ENCODE assay signal across 14 mouse cellular contexts in genomic region chr1:39313352-39314245, GRCm38 (mm10). TPM values are rescaled to one million over a fixed set of nuclear protein-coding genes. Genes with fewer than 3 reads are reported as not detected.
A peak's percentile ranks its signal among the peaks of the same experiment; 100 is the strongest.
DNase-seq lines count a peak whose midpoint lies in the region; ATAC-seq and TF ChIP-seq lines count a peak whose summit lies in the region.
"Had no signal": no experiment of that assay in that cellular context is flagged by ENCODE, and none has a peak within 500 bp of the region (broad histone marks: within the 10 kb centered on the region; RNA-seq: fewer than 3 reads in every experiment).

No protein-coding gene starts in this region.

- H3K4me1 ChIP-seq in lung, postnatal 0 days (ENCODE audit: insufficient read depth, low read depth, low read length): peaks cover 16% of the 10 kb centered on the region; the same call in 1 of the 2 replicates
- H3K4me1 ChIP-seq in thymus, adult 2 months (replicated peaks; ENCODE audit: control insufficient read depth, insufficient read depth, low read length): no peaks in the 10 kb centered on the region
- H3K4me1 ChIP-seq in stomach, postnatal 0 days (replicated peaks; ENCODE audit: control insufficient read depth, insufficient read depth): peaks cover 2% of the 10 kb centered on the region; the same call in 1 of the 2 replicates

- no peaks in the 10 kb centered on the region for H3K27me3 ChIP-seq in lung, postnatal 0 days (replicated peaks; ENCODE audit: insufficient read depth, low read length)
- H3K27me3 ChIP-seq in thymus, adult 2 months (ENCODE audit: control insufficient read depth, insufficient read depth, low read length): no peaks in the 10 kb centered on the region
- no peaks in the 10 kb centered on the region for H3K27me3 ChIP-seq in stomach, postnatal 0 days (ENCODE audit: control insufficient read depth, insufficient read depth, low read length)
- H3K27me3 ChIP-seq: heart, embryonic 15.5 days; hindbrain, embryonic 13.5 days had no signal

- no peaks in the 10 kb centered on the region for H3K36me3 ChIP-seq in lung, postnatal 0 days (ENCODE audit: insufficient read depth, low read length)
- no peaks in the 10 kb centered on the region for H3K36me3 ChIP-seq in thymus, adult 2 months (ENCODE audit: control insufficient read depth, insufficient read depth, low read length)
- H3K36me3 ChIP-seq in stomach, postnatal 0 days (ENCODE audit: control insufficient read depth, insufficient read depth, low read length): no peaks in the 10 kb centered on the region
- H3K36me3 ChIP-seq: G1E; heart, embryonic 15.5 days; hindbrain, embryonic 13.5 days had no signal

- no peak; the same call in 1 of the 2 replicates for TF ChIP-seq EP300 in lung, postnatal 0 days (IDR thresholded peaks at IDR 0.05)
- TF ChIP-seq EP300 in stomach, postnatal 0 days (optimal IDR thresholded peaks at IDR 0.05): no peak

- DNase-seq in frontal cortex, postnatal 14 days (ENCODE audit: low spot score in 2 of 2): no peak
- peak; percentile 68 for DNase-seq in right cerebral cortex, adult 18-20 months
- DNase-seq in right cerebral cortex, postnatal 25 days: no peak
- peak; percentile 79 for DNase-seq in lung, postnatal 0 days (ENCODE audit: low spot score)
- no peak for DNase-seq in thymus, adult 2 months
- DNase-seq in embryo, embryonic 10 days (ENCODE audit: low spot score): no peak
- DNase-seq in stomach, postnatal 0 days (ENCODE audit: low spot score): no peak
- DNase-seq: gastrocnemius, postnatal 36 days; kidney, adult 9 months; spleen, adult 18-20 months had no signal

- no peak overlapping the region for H3K9ac ChIP-seq in lung, postnatal 0 days (replicated peaks; ENCODE audit: low read depth)
- H3K9ac ChIP-seq in stomach, postnatal 0 days (ENCODE audit: low read length): no peak overlapping the region
- H3K9ac ChIP-seq: heart, embryonic 15.5 days; hindbrain, embryonic 13.5 days had no signal

- H3K27ac ChIP-seq in lung, postnatal 0 days (ENCODE audit: low read length): 0 out of 2 replicates have a peak overlapping the region, but pooled peaks have one; percentile 43
- H3K27ac ChIP-seq in thymus, adult 2 months (ENCODE audit: control insufficient read depth, insufficient read depth, low read length): no peak overlapping the region
- H3K27ac ChIP-seq in stomach, postnatal 0 days (replicated peaks): no peak overlapping the region
- H3K27ac ChIP-seq: heart, embryonic 15.5 days; hindbrain, embryonic 13.5 days had no signal

- no peak overlapping the region for H3K4me2 ChIP-seq in lung, postnatal 0 days (replicated peaks; ENCODE audit: low read depth, low read length)
- no peak overlapping the region for H3K4me2 ChIP-seq in stomach, postnatal 0 days (replicated peaks; ENCODE audit: low read depth)
- H3K4me2 ChIP-seq: heart, embryonic 15.5 days had no signal

- no peak overlapping the region for H3K4me3 ChIP-seq in lung, postnatal 0 days (ENCODE audit: low read depth, low read length)
- H3K4me3 ChIP-seq in thymus, adult 2 months (ENCODE audit: control insufficient read depth, insufficient read depth, low read length): no peak overlapping the region
- no peak overlapping the region for H3K4me3 ChIP-seq in stomach, postnatal 0 days (ENCODE audit: low read depth, low read length)
- H3K4me3 ChIP-seq: heart, embryonic 15.5 days; hindbrain, embryonic 13.5 days had no signal

- 51% methylated on average over 10 of the region's 10 CpGs for WGBS in lung, postnatal 0 days
- 75% methylated on average over 10 of the region's 10 CpGs for WGBS in thymus, adult 2 months
- 49% methylated on average over 10 of the region's 10 CpGs for WGBS in stomach, postnatal 0 days

- peak; percentile 51 for ATAC-seq in frontal cortex, adult (ENCODE audit: low TSS enrichment)
- peak; percentile 84 for ATAC-seq in lung, postnatal 0 days
- ATAC-seq in stomach, postnatal 0 days (ENCODE audit: low FRiP score, low TSS enrichment): no peak

- H3K9me3 ChIP-seq in lung, postnatal 0 days (ENCODE audit: low read length): no peaks in the 10 kb centered on the region
- H3K9me3 ChIP-seq in stomach, postnatal 0 days (ENCODE audit: control insufficient read depth, low read length): no peaks in the 10 kb centered on the region
- H3K9me3 ChIP-seq: G1E; heart, embryonic 15.5 days; hindbrain, embryonic 13.5 days had no signal

- TF ChIP-seq CTCF in lung, postnatal 0 days (IDR thresholded peaks at IDR 0.05): no peak
- no peak for TF ChIP-seq CTCF in thymus, adult 2 months (IDR thresholded peaks at IDR 0.05; ENCODE audit: borderline replicate concordance, control insufficient read depth, extremely low read depth, insufficient read depth, low read length, poor library complexity)
- TF ChIP-seq CTCF in stomach, postnatal 0 days (IDR thresholded peaks at IDR 0.05; ENCODE audit: low read depth): no peak

- no peak for TF ChIP-seq POLR2A in thymus, adult 2 months (IDR thresholded peaks at IDR 0.05; ENCODE audit: control insufficient read depth, extremely low read depth, insufficient read depth, low read length, poor library complexity)

RNA-seq across cellular contexts. Expression of gene Rpl31, which starts 54.0 kb away (rescaled TPM):
- 379 and 423 TPM in 2 replicates for polyA plus RNA-seq in lung, postnatal 0 days (2015; fragmentation: Nextera tagmentation; extraction: Ambion mirVana)
- 336 and 375 TPM in 2 replicates for polyA plus RNA-seq in thymus, adult 2 months (2012; rRNA removed)
- polyA plus RNA-seq in stomach, postnatal 0 days (2015; fragmentation: Nextera tagmentation; extraction: Ambion mirVana): 479 and 554 TPM in 2 replicates

Comparison
In these comparisons a context has a peak if more than half of its experiments do, and no peak if none do; other contexts are left out.
1. DNase-seq: peak in right cerebral cortex, adult 18-20 months (single experiment) and lung, postnatal 0 days (single experiment); none in frontal cortex, postnatal 14 days (0 of 2), right cerebral cortex, postnatal 25 days (single experiment), thymus, adult 2 months (single experiment), embryo, embryonic 10 days (single experiment) and stomach, postnatal 0 days (single experiment).